In genomic region chr6:29467583-29468354, GRCm38 (mm10) we compare ENCODE assay signal across 8 mouse cellular contexts. TPM values are rescaled to one million over a fixed set of nuclear protein-coding genes. Genes with fewer than 3 reads are reported as not detected.
DNase-seq lines count a peak whose midpoint lies in the region; ATAC-seq and TF ChIP-seq lines count a peak whose summit lies in the region.

Gene Atp6v1f (plus strand): TSS chr6:29467718.

- H3K27ac ChIP-seq in heart, embryonic 11.5 days (ENCODE audit: low read depth, low read length): no peak within 1 kb of the TSS; the same call in 1 of the 2 replicates
- H3K27ac ChIP-seq in kidney, embryonic 16.5 days (ENCODE audit: low read length): peak within 1 kb of the TSS; percentile 82
- H3K27ac ChIP-seq in liver, adult 2 months (replicated peaks; ENCODE audit: insufficient read depth, low read depth, low read length): peak within 1 kb of the TSS; percentile 66

- H3K9me3 ChIP-seq in erythroblast, embryonic 14.5 days (ENCODE audit: control insufficient read depth, low read length): no peaks in the 10 kb centered on the region; the same call in 1 of the 2 replicates
- no peaks in the 10 kb centered on the region for H3K9me3 ChIP-seq in heart, embryonic 11.5 days (replicated peaks; ENCODE audit: control insufficient read depth, low read length)
- H3K9me3 ChIP-seq in kidney, embryonic 16.5 days (ENCODE audit: low read length): no peaks in the 10 kb centered on the region

- H3ac ChIP-seq in C2C12 (ENCODE audit: control insufficient read depth, insufficient read length, low read depth) (peak within 1 kb of the TSS; percentile 78), myocyte (ENCODE audit: control insufficient read depth, insufficient read length) (peak within 1 kb of the TSS; percentile 13)

- ATAC-seq in heart, embryonic 11.5 days (replicated peaks; ENCODE audit: insufficient number of reproducible peaks, low FRiP score, low TSS enrichment): peak; percentile 88
- peak; percentile 94 for ATAC-seq in kidney, embryonic 16.5 days (ENCODE audit: low FRiP score, low TSS enrichment)

- H3K4me1 ChIP-seq in erythroblast, embryonic 14.5 days (ENCODE audit: control insufficient read depth): peaks cover 22% of the 10 kb centered on the region
- peaks cover 6% of the 10 kb centered on the region; the same call in 1 of the 2 replicates for H3K4me1 ChIP-seq in heart, embryonic 11.5 days (ENCODE audit: control insufficient read depth, insufficient read depth, low read length)
- H3K4me1 ChIP-seq in kidney, embryonic 16.5 days (ENCODE audit: insufficient read depth, low read length): peaks cover 7% of the 10 kb centered on the region
- H3K4me1 ChIP-seq in liver, adult 2 months (ENCODE audit: control insufficient read depth, insufficient read depth, low read length): peaks cover 4% of the 10 kb centered on the region; the same call in 1 of the 2 replicates

- H3K79me3 ChIP-seq in C2C12 (ENCODE audit: low read depth): peaks cover 2% of the 10 kb centered on the region

- H3K27me3 ChIP-seq in C2C12 (ENCODE audit: control insufficient read depth, insufficient read depth, insufficient read length): no peaks in the 10 kb centered on the region
- H3K27me3 ChIP-seq in erythroblast, embryonic 14.5 days (ENCODE audit: control insufficient read depth): no peaks in the 10 kb centered on the region
- H3K27me3 ChIP-seq in heart, embryonic 11.5 days (ENCODE audit: control insufficient read depth, insufficient read depth, low read length): no peaks in the 10 kb centered on the region
- H3K27me3 ChIP-seq in kidney, embryonic 16.5 days (ENCODE audit: insufficient read depth, low read length): no peaks in the 10 kb centered on the region
- H3K27me3 ChIP-seq in liver, adult 2 months (ENCODE audit: control insufficient read depth, insufficient read depth, low read length): no peaks in the 10 kb centered on the region
- H3K27me3 ChIP-seq in myocyte (ENCODE audit: control insufficient read depth, insufficient read depth, insufficient read length): no peaks in the 10 kb centered on the region
- no peaks in the 10 kb centered on the region; the same call in 1 of the 2 replicates for H3K27me3 ChIP-seq in splenic B cell, adult 2 months (ENCODE audit: control insufficient read depth, insufficient read depth, low read length, poor library complexity, severe bottlenecking)

- peak; percentile 99 for DNase-seq in brain, embryonic 14.5 days (ENCODE audit: low read depth)
- peak; percentile 90 for DNase-seq in liver, adult 2 months (ENCODE audit: extremely low read depth, low read depth, low spot score)
- DNase-seq in splenic B cell, adult 2 months (ENCODE audit: low read depth, low spot score): peak; percentile 97

- peak within 1 kb of the TSS; percentile 78 for H3K9ac ChIP-seq in heart, embryonic 11.5 days (ENCODE audit: low read depth, low read length)
- peak within 1 kb of the TSS; percentile 70 for H3K9ac ChIP-seq in kidney, embryonic 16.5 days (replicated peaks; ENCODE audit: low read length)
- peak within 1 kb of the TSS; percentile 73 for H3K9ac ChIP-seq in liver, adult 2 months (ENCODE audit: low read depth, low read length)

- peaks cover 3% of the 10 kb centered on the region for H3K36me3 ChIP-seq in C2C12 (ENCODE audit: control insufficient read depth, insufficient read depth)
- peaks cover 28% of the 10 kb centered on the region for H3K36me3 ChIP-seq in erythroblast, embryonic 14.5 days (ENCODE audit: control insufficient read depth)
- peaks cover 10% of the 10 kb centered on the region for H3K36me3 ChIP-seq in heart, embryonic 11.5 days (ENCODE audit: control insufficient read depth, insufficient read depth, low read length)
- H3K36me3 ChIP-seq in kidney, embryonic 16.5 days (ENCODE audit: insufficient read depth, low read length): peaks cover 10% of the 10 kb centered on the region
- no peaks in the 10 kb centered on the region for H3K36me3 ChIP-seq in liver, adult 2 months (ENCODE audit: control insufficient read depth, insufficient read depth, low read length)
- H3K36me3 ChIP-seq in myocyte (ENCODE audit: control insufficient read depth, insufficient read depth): peaks cover 7% of the 10 kb centered on the region
- peaks cover 3% of the 10 kb centered on the region; the same call in 1 of the 2 replicates for H3K36me3 ChIP-seq in splenic B cell, adult 2 months (ENCODE audit: control insufficient read depth, insufficient read depth, low read length, poor library complexity, severe bottlenecking)

- peak; percentile 36; the same call in 1 of the 2 replicates for TF ChIP-seq POLR2A in brain, embryonic 14.5 days (IDR thresholded peaks at IDR 0.05; ENCODE audit: borderline replicate concordance, extremely low read depth, insufficient read depth, insufficient read length, poor library complexity, severe bottlenecking)
- TF ChIP-seq POLR2A in liver, adult 2 months (IDR thresholded peaks at IDR 0.05; ENCODE audit: extremely low read depth, insufficient read depth, low read length): peak; percentile 27; the same call in 1 of the 2 replicates
- TF ChIP-seq POLR2A in myocyte (IDR thresholded peaks at IDR 0.05; ENCODE audit: insufficient read length, low read depth): peak; percentile 51

- H3K4me2 ChIP-seq in heart, embryonic 11.5 days: peak within 1 kb of the TSS; percentile 82
- peak within 1 kb of the TSS; percentile 62 for H3K4me2 ChIP-seq in kidney, embryonic 16.5 days (replicated peaks; ENCODE audit: low read depth, low read length)
- peak within 1 kb of the TSS; percentile 76 for H3K4me2 ChIP-seq in myocyte (ENCODE audit: low read depth)

- H3K79me2 ChIP-seq in C2C12 (ENCODE audit: control insufficient read depth, insufficient read depth) (peaks cover 14% of the 10 kb centered on the region), myocyte (ENCODE audit: control insufficient read depth, insufficient read depth) (no peaks in the 10 kb centered on the region)
- H3K79me2 ChIP-seq in liver, adult 2 months (ENCODE audit: control insufficient read depth, insufficient read depth, low read length): no peaks in the 10 kb centered on the region; the same call in 1 of the 2 replicates

- WGBS in heart, embryonic 11.5 days (ENCODE audit: insufficient replicate concordance): under 1% methylated on average over 39 of the region's 39 CpGs
- WGBS in kidney, embryonic 16.5 days: under 1% methylated on average over 39 of the region's 39 CpGs
- WGBS in liver, adult 2 months: under 1% methylated on average over 39 of the region's 39 CpGs

- TF ChIP-seq CTCF in C2C12 (IDR thresholded peaks at IDR 0.05; ENCODE audit: control insufficient read depth, insufficient read depth, insufficient read length): no peak
- no peak for TF ChIP-seq CTCF in brain, embryonic 14.5 days (IDR thresholded peaks at IDR 0.05; ENCODE audit: borderline replicate concordance, extremely low read depth, insufficient read depth, insufficient read length)
- TF ChIP-seq CTCF in liver, adult 2 months (IDR thresholded peaks at IDR 0.05; ENCODE audit: low read depth, low read length): no peak

- H3K4me3 ChIP-seq in C2C12 (ENCODE audit: insufficient read depth, poor library complexity, severe bottlenecking) (peak within 1 kb of the TSS; percentile 84), myocyte (peak within 1 kb of the TSS; percentile 75)
- peak within 1 kb of the TSS; percentile 91 for H3K4me3 ChIP-seq in erythroblast, embryonic 14.5 days (replicated peaks)
- H3K4me3 ChIP-seq in heart, embryonic 11.5 days (ENCODE audit: low read depth, low read length): peak within 1 kb of the TSS; percentile 70
- H3K4me3 ChIP-seq in kidney, embryonic 16.5 days (ENCODE audit: low read length): peak within 1 kb of the TSS; percentile 81
- H3K4me3 ChIP-seq in liver, adult 2 months (ENCODE audit: insufficient read depth, low read depth, low read length): peak within 1 kb of the TSS; percentile 58

TF ChIP-seq in C2C12, 6 proteins besides CTCF, POLR2A, EP300 and RAD21:
- no peak for TF ChIP-seq MYOG (IDR thresholded peaks at IDR 0.05; ENCODE audit: control insufficient read depth, extremely low read depth, insufficient read length)
- peak; percentile 26 for TF ChIP-seq MAX (IDR thresholded peaks at IDR 0.05)
- peak; percentile 99 for TF ChIP-seq CEBPB (IDR thresholded peaks at IDR 0.05; ENCODE audit: low read depth)
- TF ChIP-seq MYOD1 (IDR thresholded peaks at IDR 0.05; ENCODE audit: control insufficient read depth, insufficient read length, low read depth): no peak
- TF ChIP-seq FOSL1 (IDR thresholded peaks at IDR 0.05; ENCODE audit: insufficient read depth, low read length, poor library complexity, severe bottlenecking): no peak
- peak; percentile 87 for TF ChIP-seq USF1 (IDR thresholded peaks at IDR 0.05; ENCODE audit: low read depth)
TF ChIP-seq in C2C12: peak in this region for 3.

TF ChIP-seq in myocyte, 11 proteins besides CTCF, POLR2A, EP300 and RAD21:
- TF ChIP-seq SRF (IDR thresholded peaks at IDR 0.05; ENCODE audit: control insufficient read depth, insufficient read length, low read depth): no peak
- TF ChIP-seq MYOG (IDR thresholded peaks at IDR 0.05; ENCODE audit: control insufficient read depth in 1 of 3, insufficient read depth in 1 of 3, insufficient read length in 2 of 3, low read depth in 2 of 3): peak in 1 of 3 experiments; percentile 38
- peak; percentile 96 for TF ChIP-seq CEBPB (IDR thresholded peaks at IDR 0.05; ENCODE audit: insufficient read depth, poor library complexity, severe bottlenecking)
- no peak for TF ChIP-seq TCF12 (IDR thresholded peaks at IDR 0.05; ENCODE audit: insufficient read depth, poor library complexity, severe bottlenecking)
- peak in 1 of 3 experiments; percentile 56 for TF ChIP-seq MYOD1 (IDR thresholded peaks at IDR 0.05; ENCODE audit: control insufficient read depth in 1 of 3, insufficient read length in 2 of 3, low read depth in 2 of 3)
- peak; percentile 81 for TF ChIP-seq USF1 (IDR thresholded peaks at IDR 0.05; ENCODE audit: low read depth)
- TF ChIP-seq TCF3 (IDR thresholded peaks at IDR 0.05; ENCODE audit: insufficient read length, low read depth): no peak

RNA-seq across cellular contexts. Expression of gene Atp6v1f, which starts in this region (rescaled TPM):
- polyA plus RNA-seq in C2C12 (2012; fragmentation: generic; extraction: Trizol): 210 TPM
- 258 and 356 TPM in 2 replicates for polyA plus RNA-seq in brain, embryonic 14.5 days (2012; rRNA removed)
- polyA plus RNA-seq in erythroblast, embryonic 14.5 days (2012): 16.6 and 22.9 TPM in 2 replicates
- 200 and 209 TPM in 2 replicates for polyA plus RNA-seq in heart, embryonic 11.5 days (2014; fragmentation: Nextera tagmentation; extraction: Ambion mirVana)
- polyA plus RNA-seq in kidney, embryonic 16.5 days (2015; fragmentation: Nextera tagmentation; extraction: Ambion mirVana): 302 and 320 TPM in 2 replicates
- 86.8 and 90.5 TPM in 2 replicates for total RNA-seq in liver, adult 2 months (2014; rRNA removed)
- polyA plus RNA-seq in liver, adult 2 months (2012; rRNA removed): 167 and 181 TPM in 2 replicates
- polyA plus RNA-seq in myocyte (2012; fragmentation: generic; extraction: Trizol): 242 TPM
